Mouse (Mus musculus) retina, adult 2 months (tissue): ENCODE results near the gene Mapk1ip1l.
A peak's percentile ranks its signal among the peaks of the same experiment; 100 is the strongest.

Source experiments
- DNase-seq: peaks from one replicate; pipeline ENCODE4 v3.0.0-alpha.2; 2012; ENCODE audit warnings: low read depth, low spot score

Gene Mapk1ip1l

DNA sequence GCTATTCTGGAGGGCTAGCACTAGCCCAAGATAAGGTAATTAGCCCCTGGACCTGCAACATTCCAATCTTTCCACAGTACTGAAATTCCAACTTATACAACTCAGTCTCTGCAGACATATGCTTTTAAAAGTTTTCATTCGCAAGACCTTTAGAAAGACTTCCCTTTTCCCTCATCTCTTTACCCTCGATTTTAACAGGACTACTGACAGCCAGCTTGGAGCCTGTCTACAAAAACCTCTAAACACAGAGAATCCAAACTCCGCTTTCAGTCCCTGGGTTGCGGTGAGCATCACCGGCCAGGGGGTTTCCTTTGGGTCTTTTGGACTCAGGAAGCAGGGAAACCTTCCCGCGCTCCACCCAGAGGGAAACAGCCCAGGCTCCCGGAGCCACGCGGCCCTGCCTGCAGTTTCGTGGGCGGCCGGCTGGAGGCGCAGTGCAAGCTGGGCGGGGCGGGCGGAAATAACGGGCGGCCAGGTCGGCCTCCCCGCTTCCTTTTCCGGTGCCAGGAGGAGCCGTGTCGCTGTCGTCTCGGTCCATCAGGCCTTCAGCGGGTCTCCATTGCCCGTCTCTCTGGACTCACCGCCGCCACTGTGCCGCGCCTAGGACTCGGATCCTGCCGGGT lies at the start of gene Mapk1ip1l:
Gene Mapk1ip1l, plus strand, starts transcription at position 482 of the 623 bp plus-strand sequence.
- DNase-seq = peak; percentile 48

- no peak for DNase-seq
These were observed 48.2 kb upstream of the Mapk1ip1l start for GRCm38 (mm10) chr14:47249839-47250238.

- no peak for DNase-seq
These were observed 33.2 kb upstream of the Mapk1ip1l start for GRCm38 (mm10) chr14:47264866-47265265.

DNA sequence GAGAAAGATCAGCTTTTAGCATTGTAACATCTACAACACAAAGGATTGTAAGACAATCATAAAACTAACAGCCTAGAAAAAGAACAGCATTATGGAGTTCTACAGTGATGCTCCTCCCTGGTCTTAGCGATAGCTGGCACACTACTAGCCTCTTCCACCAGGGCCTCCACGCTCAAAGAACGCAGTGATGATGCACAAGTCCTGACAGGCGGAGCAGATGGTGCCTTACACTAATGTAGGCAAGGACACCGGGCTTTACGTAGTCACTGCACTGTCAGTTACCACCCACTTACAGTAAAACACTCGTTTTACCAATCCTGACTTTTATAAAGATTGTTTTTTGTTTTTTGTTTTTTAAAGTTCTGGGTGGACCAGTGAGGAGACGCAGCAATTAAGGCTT lies 32.2 kb upstream of the Mapk1ip1l start:
- DNase-seq = no peak

DNA sequence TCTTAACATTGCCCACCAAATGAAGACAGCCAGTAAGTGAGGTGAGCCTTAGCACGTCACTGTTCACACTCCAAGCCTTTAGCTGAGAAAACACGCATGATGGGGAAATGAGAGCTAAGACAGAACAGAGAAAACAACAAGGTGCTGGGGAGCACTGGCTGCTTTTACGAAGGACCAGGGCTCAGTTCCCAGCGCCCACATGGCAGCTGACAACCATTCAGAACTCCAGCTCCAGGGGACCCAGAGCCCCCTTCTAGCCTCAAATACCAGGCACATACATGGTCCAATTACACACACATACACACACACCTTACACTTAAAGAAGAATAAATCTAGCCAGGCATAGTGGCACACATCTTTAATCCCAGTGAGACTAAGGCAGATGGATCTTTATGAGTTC lies 29.0 kb upstream of the Mapk1ip1l start:
- DNase-seq = no peak

DNA sequence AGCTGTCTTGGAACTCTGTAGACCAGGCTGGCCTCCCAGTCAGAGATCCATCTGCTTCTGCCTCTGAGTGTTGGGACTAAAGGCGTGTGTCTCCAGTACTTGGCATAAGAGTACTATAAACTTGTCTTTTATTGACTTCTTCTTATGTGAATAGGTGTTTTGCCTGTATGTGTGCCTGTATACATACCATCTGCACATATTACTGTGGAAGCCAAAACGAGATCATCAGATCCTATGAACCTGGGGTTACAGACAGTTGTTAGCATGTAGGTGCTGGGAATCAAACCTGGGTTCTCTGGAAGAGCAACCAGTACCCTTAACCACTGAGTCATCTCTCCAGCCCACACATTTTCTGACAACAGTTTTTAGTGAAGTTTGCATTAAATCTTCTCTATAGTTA lies 28.4 kb upstream of the Mapk1ip1l start:
- no peak for DNase-seq

DNA sequence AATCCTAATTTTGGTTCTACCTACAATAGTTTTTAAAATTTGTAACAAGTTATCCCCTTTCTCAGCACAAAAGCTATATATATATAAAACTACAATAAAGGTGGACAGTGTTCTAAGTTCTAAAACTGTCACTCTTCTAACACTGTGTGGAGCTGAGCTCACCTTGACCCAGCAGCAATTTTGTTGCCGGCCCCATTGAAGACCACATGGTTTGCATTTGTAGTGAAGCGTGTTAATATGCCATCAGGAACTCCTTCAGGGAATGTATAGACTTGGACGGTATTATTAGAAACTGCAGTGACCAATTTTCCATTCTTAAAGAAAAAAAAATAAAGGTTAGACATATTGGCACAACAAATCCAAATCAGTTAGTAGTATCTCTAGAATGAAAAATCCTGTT lies 24.3 kb upstream of the Mapk1ip1l start:
- no peak for DNase-seq

DNA sequence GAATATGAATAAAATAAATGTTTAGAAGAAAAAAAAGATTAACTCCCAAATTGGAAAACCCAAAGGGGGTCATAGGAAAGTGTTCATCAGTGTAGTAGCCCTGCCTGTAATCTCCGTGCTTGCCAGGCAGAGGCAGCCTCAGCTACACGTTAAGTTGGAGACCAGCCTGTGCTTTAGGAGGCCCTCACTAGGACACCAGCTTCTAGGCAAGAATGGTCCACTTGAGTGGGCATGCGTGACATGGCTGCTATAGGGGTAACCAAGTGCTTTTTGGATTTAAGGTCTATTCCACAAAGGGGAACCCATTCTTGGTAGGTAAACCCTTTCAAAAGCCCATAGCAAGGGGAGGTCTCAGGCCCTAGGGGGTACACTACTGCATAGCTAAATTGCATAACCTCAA lies 22.6 kb upstream of the Mapk1ip1l start:
- DNase-seq = no peak

DNA sequence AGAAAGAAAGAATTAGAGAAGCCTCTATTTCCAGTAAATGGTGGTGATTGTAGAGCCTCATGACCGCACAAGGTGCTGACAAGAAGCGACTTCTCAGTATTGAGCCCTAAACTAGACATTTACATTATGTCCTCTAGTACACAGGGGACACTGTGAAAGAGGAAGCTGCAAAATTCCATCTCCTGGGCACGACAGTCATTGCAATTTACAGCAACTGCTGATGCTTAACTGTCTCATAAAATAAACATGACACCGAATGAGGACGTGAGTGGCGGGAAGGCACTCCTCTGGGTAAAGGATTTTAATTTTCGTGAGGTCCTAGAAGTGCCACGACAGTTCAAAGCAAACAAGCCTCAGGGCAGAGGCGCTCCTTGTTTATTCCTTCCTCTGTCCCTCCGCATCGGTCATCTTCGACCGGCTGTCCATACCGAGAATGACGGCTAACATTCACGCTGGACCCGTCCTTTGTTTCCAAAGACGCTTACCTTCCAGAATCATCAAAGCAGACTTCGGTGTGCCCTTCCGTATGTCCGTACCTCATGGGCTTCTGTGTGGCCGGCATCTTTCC lies 21.9 kb upstream of the Mapk1ip1l start:
- no peak for DNase-seq

DNA sequence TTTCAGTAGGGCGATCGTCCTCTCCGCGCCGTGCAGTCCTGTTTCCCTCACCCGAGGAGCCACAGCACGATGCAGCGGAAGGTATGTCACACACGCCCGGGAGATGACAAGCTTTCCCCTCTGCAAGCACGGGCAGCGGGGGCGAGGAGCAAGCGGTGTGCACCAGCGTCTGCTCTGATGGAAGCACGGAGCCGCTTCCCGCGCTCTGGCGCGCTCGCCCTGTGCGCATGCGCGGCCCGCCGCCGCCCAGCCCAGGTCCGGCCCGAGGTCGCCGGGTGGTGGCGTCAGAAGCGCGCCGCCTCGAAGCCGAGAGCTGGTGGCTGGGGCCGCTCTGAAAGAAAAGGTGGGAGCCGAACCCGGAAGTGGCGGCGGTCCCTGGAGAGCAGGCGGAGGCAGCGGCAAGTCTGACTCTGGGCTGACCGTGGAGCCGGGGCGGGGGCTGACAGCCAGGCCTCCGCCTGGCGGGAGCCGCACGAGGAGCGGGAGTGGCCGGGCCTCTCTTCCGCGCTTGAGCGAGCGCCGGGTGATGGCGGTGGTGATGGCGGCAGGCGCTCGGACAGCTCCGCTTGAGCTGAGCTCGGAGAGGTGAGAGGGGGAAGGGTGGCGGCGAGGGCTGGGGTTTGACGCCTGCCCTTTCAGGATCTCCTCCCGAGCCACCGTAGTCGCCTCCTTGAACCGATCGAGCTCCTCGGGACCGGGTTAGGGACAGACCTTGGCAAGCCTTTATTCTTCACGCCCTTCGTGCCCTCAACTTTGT lies 21.3 kb upstream of the Mapk1ip1l start, which contains the start of the genes Wdhd1 and Socs4:
Gene Wdhd1, minus strand, starts transcription at position 221 of the 757 bp plus-strand sequence.
Gene Socs4, plus strand, starts transcription at position 295 of the 757 bp plus-strand sequence.
- peak; percentile 81 for DNase-seq

- no peak for DNase-seq
These were observed 19.0 kb upstream of the Mapk1ip1l start for GRCm38 (mm10) chr14:47279058-47279457.

DNA sequence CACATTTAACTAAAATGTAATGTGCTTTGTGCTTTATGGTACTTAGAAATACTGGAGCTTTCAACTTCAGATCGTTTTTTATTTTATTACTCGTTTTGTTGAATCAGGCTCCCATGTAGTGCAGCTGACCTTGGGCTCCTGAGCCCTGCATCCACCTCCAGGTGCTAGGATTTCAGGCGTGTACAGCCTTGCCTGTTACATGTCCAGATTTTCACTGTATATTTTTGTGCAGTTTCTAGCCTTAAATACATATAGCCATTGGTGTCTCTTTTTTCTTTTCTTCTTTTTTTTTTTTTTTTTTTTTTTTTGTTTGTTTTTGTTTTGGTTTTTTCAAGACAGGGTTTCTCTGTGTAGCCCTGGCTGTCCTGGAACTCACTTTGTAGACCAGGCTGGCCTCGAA lies 16.5 kb upstream of the Mapk1ip1l start:
- no peak for DNase-seq

DNA sequence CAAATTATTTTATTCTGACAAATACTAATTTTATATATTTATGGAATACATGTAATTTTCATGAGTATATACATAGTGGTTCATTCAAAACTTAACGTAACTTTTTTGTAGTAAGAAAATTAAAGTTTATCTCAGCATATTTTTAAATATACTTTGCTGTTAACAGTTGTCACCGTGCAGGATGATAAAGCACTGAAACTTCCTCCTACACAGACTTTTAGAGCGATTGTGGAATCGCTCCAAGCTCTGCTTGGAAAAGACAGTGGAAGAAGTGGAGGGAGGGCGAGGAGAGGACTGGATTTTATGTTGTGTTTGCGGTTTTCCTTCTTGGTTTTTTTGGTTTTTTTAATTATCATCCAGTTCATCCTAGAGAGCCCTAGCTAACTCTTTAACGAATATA lies 14.5 kb upstream of the Mapk1ip1l start:
- no peak for DNase-seq

DNA sequence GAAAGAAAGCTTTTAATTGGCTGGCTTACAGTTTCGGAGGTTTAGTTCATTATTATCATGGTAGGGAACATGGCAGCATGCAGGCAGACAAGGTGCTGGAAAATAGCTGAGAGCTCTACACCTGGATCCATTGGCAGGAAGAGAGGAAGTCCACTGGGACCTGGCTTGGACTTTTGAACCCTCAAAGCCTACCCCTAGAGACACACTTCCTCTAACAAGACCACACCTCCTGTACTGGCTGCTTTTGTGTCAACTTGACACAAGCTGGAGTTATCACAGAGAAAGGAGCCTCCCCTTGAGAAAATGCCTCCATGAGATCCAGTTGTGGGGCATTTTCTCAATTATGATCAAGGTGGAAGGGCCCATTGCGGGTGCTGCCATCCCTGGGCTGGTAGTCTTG lies 12.8 kb upstream of the Mapk1ip1l start:
- no peak for DNase-seq

DNA sequence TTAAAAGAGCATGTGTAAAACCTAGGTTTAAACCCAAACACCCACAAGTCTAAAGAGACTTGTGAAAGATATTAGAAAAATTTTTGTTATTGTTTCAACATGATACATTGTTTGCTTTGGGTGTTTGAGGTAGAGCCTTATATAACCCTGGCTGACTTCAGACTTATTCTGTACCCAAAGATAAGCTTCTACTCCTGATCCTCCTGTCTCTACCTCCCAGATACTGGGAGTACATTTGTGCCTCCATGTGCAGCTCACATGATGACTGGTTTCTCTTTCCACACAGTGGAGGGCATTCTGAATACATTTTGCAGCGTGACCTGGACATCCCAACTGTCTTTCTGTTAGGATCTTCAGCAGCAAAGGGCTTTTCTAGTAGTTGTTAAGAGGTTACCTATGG lies 11.9 kb upstream of the Mapk1ip1l start:
- no peak for DNase-seq

- DNase-seq = no peak
These were observed 11.0 kb upstream of the Mapk1ip1l start for GRCm38 (mm10) chr14:47287021-47287420.

DNA sequence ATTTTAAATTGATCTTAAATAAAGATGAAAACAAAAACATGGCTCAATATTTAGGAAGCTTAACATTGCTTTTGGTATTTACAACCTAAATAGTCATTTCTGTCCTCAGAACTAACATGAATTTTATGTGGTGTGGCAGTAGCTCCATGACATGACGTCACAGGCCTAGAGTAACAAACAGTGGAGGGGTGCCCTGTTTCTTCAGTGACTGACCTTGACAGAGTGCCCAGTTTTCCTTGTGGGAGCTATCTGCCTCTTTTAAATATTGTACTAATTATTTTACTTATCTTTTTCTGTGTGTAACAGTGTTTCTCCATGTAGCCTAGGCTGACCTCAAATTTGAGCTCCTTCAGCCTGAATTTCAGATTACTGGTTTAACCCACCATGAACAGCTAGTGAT lies 6.3 kb upstream of the Mapk1ip1l start:
- no peak for DNase-seq

GRCm38 (mm10) chr14:47294136-47294535 lies 3.9 kb upstream of the Mapk1ip1l start:
- no peak for DNase-seq

GRCm38 (mm10) chr14:47296232-47296631 lies 1.8 kb upstream of the Mapk1ip1l start:
- DNase-seq = no peak

GRCm38 (mm10) chr14:47298408-47298792 lies 334 bp downstream of the Mapk1ip1l start:
- no peak for DNase-seq

DNA sequence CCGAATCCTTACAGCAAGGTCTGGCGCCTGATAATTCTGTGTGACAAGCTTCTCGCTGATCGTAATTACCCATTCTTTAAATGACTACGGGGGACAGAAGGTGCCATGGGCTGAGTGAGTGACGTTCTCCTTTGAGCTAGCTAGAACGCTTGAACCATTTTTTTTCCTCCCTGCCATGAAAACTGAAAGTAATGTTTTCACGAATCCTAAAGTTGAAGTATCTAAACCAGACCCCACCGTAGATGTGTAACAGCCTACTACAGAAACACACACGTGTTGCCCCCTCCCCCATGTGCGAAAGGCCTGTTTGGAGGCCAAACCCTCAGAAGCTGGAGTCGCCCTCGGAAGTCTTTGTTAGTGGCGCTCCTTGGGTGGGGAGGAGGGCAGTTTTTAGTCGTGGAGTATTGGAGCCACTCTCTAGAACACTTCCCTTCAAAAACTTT lies 774 bp downstream of the Mapk1ip1l start:
- no peak for DNase-seq

DNA sequence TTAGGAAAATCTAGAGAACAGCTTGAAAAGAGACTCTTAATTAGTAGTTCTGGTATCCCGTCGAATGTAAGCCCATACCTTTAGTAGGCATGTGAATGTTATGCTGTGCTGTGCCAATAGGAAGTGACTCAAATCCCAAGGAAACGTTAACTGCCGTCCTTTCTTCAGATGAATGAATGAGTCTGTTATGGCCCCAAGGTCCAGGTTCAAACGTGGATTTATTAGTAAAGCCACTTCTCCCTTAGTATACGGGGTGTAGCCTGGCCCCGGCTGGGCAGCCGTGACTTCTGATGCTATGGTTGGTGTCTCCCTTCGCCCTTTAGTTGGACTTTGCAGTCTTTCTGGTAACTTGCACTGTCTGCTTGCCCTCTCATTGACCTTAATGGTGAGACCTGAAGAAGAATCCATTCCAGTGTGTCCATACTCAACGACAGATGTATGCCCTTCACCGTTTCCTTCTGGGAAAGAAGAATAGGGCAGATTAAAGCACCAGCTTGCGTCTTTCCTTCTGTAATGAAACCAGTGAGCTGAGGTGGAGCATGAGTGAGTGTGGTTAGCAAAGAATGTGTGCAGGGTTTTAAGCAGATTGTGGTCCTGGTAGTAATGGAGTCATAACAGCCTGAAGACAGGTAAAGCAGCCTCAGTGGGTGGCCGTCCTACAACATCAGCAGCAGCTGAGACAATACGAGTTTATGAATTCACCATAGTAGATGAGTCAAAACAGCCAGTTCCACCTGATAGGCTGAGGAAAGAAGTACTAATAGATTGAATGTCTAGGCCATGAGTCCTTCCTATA lies 5.0 kb downstream of the Mapk1ip1l start:
- no peak for DNase-seq
